Mouse (Mus musculus): ENCODE data around the gene Wnt16. TPM values are rescaled to one million over a fixed set of nuclear protein-coding genes. Genes with fewer than 3 reads are reported as not detected.

Gene Wnt16
- total RNA-seq, 2 experiments from 2014 or later: not detected

DNA sequence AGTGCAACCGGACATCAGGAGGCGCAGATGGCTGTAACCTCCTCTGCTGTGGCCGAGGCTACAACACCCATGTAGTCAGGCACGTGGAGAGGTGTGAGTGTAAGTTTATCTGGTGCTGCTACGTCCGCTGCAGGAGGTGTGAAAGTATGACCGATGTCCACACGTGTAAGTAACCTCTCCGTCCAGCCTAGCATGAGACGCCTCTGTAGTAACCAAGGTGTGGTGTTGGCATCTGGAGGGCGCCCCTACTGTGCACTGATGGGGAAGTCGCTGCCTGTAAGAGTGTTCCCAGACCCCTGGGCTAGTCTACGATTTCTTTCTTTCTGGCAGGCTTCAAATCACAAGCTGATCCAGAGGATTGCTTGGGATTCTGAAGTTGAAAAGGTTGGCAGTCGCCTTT is 10.0 kb downstream of the Wnt16 start:
- no peak for ATAC-seq (replicated peaks; ENCODE audit: low FRiP score, low TSS enrichment, poor library complexity, severe bottlenecking)

DNA sequence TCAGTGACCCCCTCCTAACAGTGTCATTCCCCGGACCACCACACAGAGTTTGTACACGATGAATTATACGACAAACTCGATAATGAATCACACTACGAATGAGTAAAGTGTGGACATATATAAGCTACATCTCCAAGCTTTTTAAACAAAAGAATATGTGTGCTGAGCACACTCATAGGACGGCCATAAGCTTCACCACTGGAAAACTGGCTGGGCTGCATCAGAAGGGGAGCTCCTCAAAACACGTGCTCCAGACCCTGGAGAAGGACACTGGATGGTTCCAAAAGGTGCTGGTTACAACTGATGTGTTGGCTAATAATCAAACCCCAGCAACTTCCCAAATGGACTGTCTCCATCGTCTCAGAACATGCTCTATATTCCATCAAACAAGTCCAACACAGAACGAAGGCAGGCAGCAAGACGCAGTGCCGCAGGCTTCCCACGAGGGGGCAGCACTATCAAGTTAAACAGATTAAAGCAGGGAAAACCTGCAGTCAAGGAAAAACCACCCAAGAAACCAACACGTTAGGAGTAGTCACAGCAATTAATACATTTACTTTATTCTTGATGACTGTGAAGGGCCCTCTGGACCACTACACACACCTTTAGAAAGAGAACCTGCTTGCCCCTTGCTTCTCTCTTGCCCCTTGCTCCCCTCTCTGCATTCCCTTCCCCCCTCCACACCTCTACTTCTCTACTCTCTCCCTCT is 37.5 kb downstream of the Wnt16 start:
- peak; percentile 91 for ATAC-seq (replicated peaks; ENCODE audit: low FRiP score, low TSS enrichment, poor library complexity, severe bottlenecking)

DNA sequence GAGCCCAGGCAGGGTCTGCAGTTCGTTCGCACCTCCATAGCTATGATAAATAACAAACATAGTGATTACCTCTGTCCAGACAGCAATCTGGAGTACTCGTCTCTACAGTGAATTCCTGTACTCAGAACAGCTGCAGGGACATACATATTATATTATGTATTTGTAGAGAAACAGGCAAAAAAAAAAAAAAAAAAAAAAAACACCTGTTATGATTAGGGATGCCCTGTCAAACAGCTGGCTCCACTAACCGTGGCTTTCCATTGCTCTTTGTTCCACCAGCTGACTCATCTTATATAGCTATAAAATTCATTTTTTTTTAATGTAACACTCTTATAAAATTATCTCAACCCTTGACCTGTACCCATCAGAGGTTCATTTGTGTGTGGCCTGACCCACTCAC is 38.3 kb downstream of the Wnt16 start:
- no peak for ATAC-seq (replicated peaks; ENCODE audit: low FRiP score, low TSS enrichment, poor library complexity, severe bottlenecking)

DNA sequence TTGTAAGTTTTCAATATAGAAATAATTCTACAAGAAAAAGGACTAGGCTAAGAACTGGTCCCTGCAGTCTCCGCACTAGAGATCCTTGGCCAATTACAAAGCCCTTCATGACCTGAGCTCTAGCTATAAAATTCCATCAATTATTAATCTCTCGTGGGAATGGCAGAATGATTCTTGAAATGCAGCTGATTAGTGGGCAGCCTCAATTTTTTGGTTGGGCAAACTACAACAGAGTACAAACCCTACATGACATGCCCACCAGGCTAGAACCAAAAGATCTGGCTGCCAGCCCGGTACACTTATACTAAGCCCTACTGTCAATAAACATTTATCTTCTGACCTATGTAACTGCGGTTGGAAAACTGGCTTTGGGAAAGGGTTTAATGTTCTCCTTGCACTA is 39.1 kb downstream of the Wnt16 start:
- ATAC-seq (replicated peaks; ENCODE audit: low FRiP score, low TSS enrichment, poor library complexity, severe bottlenecking): no peak

DNA sequence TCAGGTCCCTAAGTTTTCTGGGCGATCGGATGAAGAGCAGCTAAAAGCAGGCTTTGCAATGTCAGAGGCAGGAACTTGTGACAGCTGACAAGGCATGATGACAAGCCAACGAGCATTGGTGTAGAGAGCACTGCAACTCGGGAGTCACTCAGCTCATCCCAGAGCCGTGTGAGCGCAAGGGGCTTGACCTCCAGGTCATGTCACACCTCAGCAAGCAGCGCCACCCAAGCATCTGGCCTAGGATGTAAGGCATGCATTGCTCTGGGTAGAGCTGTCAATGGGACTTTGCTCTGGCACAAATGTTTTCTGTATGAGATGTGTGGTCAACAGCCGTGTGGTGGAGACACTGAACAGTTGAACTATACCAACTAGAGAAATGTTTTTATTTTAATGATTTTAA is 39.9 kb downstream of the Wnt16 start:
- no peak for ATAC-seq (replicated peaks; ENCODE audit: low FRiP score, low TSS enrichment, poor library complexity, severe bottlenecking)

DNA sequence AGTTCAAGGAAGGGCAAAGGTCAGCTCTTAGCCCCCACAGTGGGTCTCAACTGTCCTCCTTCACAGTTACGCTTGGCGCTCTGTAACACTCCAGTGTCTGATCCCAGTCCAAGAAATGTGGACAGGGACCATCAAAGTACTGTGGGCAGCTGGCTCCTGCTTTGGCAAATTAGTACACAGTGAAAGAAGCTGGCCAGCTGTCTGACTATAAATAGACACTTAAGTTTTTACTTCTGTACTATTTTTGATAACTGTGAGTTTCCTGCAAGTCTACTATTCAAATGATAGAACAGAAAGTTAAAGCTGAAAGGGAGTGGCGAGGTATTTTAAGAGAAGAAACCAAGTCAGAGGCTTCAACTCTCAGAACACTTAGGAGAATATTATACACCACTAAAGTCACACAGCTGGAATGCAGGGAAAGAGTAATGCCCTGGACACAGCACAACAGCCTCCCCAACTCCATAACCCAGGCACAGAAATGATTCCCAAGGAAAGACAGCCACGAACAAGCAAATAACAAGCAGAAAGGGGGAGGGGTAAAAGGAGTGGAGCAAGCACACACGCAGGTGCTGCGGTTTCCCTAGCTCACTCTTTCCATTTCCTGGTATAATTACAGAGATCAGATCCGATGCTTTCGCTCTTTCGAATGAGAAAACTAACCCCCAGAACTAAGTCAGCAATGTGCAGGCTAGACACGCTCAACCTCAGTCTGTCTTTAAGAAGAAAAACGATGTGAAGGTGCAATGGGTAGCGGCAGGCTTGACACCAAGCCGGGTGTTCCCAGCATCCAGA is 42.3 kb downstream of the Wnt16 start:
- ATAC-seq (replicated peaks; ENCODE audit: low FRiP score, low TSS enrichment, poor library complexity, severe bottlenecking): no peak

DNA sequence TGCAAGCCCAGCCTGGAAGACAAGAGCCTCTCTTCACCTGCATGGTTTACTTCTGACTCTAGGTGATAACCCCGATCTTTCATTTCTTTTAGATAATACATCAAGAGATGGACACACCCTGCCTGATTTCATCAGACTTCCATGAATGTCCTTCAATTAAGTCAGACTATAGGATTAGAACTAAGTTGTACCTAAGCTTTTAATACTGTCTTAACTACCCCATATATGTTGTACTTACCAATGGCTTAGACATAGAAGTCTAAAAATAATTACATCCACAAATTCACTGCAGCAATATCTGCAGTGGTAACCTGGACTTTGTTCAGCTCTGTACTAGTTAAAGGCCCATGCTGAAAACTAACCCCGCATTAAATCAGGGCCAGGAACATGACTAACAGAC is 44.5 kb downstream of the Wnt16 start:
- ATAC-seq (replicated peaks; ENCODE audit: low FRiP score, low TSS enrichment, poor library complexity, severe bottlenecking): no peak

DNA sequence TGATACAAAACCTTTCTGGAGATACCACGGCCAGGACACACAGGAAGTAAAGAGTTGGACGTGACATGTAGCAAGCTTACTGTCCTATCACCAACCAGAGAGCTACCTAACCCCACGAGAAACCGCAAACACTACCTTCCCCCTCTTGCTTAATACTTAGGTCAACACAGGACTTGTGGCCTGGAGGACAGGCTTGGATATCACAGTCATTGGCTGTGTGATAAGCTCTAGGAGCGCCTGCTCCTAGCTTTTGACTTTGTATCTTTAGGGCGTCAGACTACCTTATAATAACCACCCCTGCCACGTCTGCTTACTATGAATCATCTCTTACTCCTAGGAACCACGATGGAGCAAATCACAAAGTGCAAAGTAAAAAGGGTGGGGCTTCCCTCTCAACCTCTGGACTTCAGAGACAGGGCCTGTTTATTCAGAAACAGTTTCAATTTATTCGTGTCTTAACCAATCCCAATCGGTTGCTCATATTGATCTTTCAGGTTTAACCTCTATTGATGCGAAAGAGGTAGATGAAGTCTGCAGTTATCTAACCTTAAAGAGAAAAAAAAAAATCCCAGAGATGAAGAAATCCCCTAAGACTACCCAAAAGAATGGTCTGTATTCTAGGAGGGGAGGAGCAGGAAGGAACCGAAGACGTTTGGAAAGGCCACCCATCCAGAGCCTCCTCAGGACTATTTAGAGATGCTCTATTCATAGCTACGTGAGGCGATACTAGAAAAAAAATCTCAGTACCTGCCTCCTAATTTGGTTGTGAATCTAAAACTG is 51.9 kb downstream of the Wnt16 start:
- peak; percentile 47 for ATAC-seq (replicated peaks; ENCODE audit: low FRiP score, low TSS enrichment, poor library complexity, severe bottlenecking)

DNA sequence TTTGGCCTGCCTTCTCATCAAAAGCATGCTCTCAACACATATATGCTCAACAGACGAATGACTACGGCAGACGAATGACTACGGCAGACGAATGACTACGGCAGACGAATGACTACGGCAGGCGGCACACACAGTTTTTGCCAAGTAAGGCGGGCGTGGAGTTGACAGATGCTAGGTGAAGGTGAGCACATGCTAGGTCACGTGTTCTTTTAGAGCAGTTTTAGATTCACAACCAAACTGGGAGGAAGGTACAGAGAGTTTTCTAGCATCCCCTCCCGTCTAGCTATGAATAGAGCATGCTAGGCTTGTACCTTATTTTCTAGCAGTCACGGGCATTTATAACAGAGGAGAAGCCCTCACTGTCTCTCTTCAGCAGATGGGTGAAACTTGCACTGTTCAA is 52.8 kb downstream of the Wnt16 start:
- no peak for ATAC-seq (replicated peaks; ENCODE audit: low FRiP score, low TSS enrichment, poor library complexity, severe bottlenecking)

DNA sequence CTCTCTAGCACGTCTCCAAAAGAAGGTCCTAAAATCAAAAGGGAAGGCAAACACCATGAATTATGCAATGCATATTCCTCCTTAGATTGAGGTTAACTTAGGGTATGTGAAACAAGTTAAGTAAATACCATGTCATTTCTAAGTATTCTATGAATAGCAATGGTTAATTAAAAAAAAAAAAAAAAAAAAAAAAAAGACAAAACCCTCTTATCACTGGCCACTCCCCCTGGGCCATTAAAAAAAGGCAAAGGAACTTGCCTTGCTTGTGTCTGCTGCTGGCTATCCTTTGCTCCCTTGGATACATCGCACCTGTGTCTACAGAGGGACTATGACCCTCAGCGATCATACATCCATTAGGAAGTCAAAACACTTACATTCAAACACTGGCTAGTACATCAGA is 55.3 kb downstream of the Wnt16 start:
- ATAC-seq (replicated peaks; ENCODE audit: low FRiP score, low TSS enrichment, poor library complexity, severe bottlenecking): no peak

DNA sequence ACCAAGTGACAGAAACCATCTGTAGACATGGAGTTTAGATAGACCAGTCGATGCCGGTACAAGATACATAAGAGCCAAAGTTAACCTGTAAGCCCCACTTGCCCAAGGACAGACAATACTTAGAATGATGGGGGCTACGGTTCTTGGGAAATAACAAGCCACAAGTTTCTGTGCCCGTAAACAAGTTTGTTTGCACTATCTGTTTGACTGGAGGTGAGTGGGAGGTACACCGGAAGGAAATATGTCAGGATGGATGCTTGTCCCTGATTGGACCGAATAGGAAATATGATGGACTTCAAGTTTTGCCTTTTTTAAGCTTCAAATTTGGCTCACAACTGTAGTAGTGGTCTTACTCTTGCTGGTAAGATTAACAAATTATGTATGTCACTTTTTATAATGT is 55.7 kb downstream of the Wnt16 start:
- no peak for ATAC-seq (replicated peaks; ENCODE audit: low FRiP score, low TSS enrichment, poor library complexity, severe bottlenecking)

DNA sequence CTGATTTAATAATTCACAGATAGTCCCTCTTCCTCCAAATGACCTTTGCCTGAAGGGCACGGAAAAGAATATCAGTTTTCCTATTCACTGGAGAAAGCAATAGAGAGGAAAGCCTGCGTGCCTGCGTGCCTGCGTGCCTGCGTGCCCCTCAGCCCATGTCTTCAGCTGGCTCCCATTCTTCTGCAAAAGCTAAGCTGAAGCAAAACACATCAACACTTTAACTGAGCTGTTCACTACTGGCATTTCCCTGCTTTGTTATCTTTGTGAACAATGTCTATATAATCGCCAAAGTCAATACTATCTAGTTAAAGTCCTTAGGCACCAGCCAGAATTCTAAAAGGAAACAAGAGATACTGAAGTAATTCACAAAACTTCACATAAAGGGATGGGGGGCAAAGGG is 56.4 kb downstream of the Wnt16 start:
- peak; percentile 36 for ATAC-seq (replicated peaks; ENCODE audit: low FRiP score, low TSS enrichment, poor library complexity, severe bottlenecking)

DNA sequence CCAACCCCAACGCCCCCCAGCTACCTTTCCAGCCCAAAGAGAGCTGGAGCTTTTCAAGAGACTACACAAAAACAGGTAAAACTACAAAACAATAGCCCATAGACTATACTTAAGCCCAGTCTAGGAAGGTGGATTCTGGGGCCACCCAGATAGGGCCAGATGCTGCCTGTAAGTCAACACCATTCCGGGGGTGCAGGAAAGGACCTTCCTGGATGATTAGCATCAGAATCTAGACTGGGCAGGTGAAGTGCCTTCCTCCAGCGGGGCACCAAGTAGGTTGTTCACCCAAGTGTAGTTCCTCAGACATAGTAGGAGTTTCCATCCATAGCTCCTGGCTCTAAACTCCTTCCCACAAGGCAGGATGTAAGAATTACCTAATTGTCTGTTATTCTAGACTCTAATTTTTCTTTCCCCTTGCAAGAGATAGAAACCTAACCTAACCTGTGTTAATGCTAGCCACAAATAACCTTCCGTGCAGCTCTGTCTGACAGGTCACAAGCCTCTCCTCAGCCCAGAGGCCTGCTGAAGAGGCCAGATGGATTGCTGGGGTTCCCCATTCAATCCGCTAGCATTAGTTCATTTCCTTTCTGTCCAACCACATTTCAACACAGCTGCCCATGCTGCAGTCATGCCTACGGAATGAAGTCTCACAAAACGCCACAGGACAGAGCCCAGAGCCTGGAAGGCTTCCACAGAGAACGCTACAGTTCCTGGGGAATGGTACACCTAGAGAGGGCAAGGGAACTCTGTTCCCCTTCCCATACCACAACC is 59.3 kb downstream of the Wnt16 start:
- ATAC-seq (replicated peaks; ENCODE audit: low FRiP score, low TSS enrichment, poor library complexity, severe bottlenecking): no peak

Other genes starting within 250 kb of the Wnt16 start
- gene Fam3c, start 68.0 kb downstream of the Wnt16 start, total RNA-seq (2014; fragmentation: Nextera tagmentation): 12.6 and 18.4 TPM in 2 replicates
- 49.3 and 75.9 TPM in 2 replicates for gene Fam3c, start 68.0 kb downstream of the Wnt16 start, total RNA-seq (2017)